Mouse (Mus musculus) midbrain, embryonic 11.5 days (tissue): ENCODE results near the gene Ffar2. TPM values are rescaled to one million over a fixed set of nuclear protein-coding genes. Genes with fewer than 3 reads are reported as not detected.

Experiments
- ATAC-seq: fragments of 200-750 bp; cut with Nextera tagmentation; 2 replicates; pipeline ENCODE4 v1.8.0; 2017; ENCODE audit warnings: moderate TSS enrichment, moderate library complexity; ENCODE audit not compliant: low FRiP score
- DNase-seq: peaks from one replicate; pipeline ENCODE4 v3.0.0; 2015; ENCODE audit warnings: low spot score; ENCODE audit errors: missing footprints
- H3K27ac ChIP-seq: fragments of 300-500 bp; sonication (generic); 2 replicates; pipeline ENCODE4 v1.5.1; 2014; ENCODE audit warnings: low read depth, low read length
- H3K27me3 ChIP-seq: fragments of 300-500 bp; sonication (generic); 2 replicates; pipeline ENCODE4 v1.6.1; 2014; ENCODE audit warnings: mild to moderate bottlenecking, low read length, moderate library complexity, mixed read lengths; ENCODE audit not compliant: control insufficient read depth, insufficient read depth
- H3K36me3 ChIP-seq: fragments of 300-500 bp; sonication (generic); 2 replicates; pipeline ENCODE4 v1.6.1; 2014; ENCODE audit warnings: mild to moderate bottlenecking, low read length, moderate library complexity, mixed read lengths; ENCODE audit not compliant: control insufficient read depth, insufficient read depth
- H3K4me1 ChIP-seq: fragments of 300-500 bp; sonication (generic); 2 replicates; pipeline ENCODE4 v1.6.1; 2014; ENCODE audit warnings: low read length; ENCODE audit not compliant: control insufficient read depth, insufficient read depth
- H3K4me2 ChIP-seq: fragments of 300-500 bp; sonication (generic); 2 replicates; pipeline ENCODE4 v1.6.1; 2014; ENCODE audit warnings: mild to moderate bottlenecking, moderate library complexity
- H3K4me3 ChIP-seq: fragments of 300-500 bp; sonication (generic); 2 replicates; pipeline ENCODE4 v1.5.1; 2014; ENCODE audit warnings: low read depth, low read length
- H3K9ac ChIP-seq: fragments of 300-500 bp; sonication (generic); 2 replicates; pipeline ENCODE4 v1.6.1; 2014; ENCODE audit warnings: low read length
- H3K9me3 ChIP-seq: fragments of 300-500 bp; sonication (generic); 2 replicates; pipeline ENCODE4 v1.6.1; 2016; ENCODE audit warnings: low read length; ENCODE audit not compliant: control insufficient read depth
- WGBS: fragments of 180-500 bp; shearing (Covaris S2); extraction: QIAGEN DNeasy Blood & Tissue Kit; methylation state at CpG from one replicate; pipeline ENCODE4 v1.1.7; 2014; 5-methylcytosine and 5-hydroxymethylcytosine counted together
- polyA plus RNA-seq: library from polyadenylated mRNA; unstranded; fragments of >200 nt; fragmentation: Nextera tagmentation; extraction: Ambion mirVana; gene quantifications from 2 replicates; pipeline ENCODE4 v1.2.1, GENCODE M21; 2014

The Ffar2 gene
- polyA plus RNA-seq: not detected in 2 replicates

DNA sequence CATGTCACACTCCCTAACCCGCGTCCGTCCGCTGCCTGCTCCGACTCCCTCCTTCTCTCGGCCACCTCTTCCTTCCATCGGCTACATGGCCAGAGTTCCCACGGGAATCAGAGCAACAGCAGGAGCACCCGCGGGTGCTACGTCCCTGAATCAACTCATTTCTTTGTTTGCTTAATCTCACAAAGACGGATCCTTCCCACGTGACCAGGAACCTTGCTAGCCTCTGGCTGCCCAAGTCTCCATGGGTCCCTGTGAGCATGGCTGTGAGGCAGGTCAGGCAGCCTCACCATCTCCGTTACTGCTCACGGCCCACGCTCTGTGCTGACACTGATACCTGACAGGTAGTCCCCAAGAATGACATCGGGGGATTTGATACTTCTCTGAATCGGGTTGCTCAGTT is at the start of gene Ffar2:
Ffar2 (minus strand) TSS at position 101 of the 400 bp plus-strand sequence.
- no peak within 1 kb of the TSS for H3K4me3 ChIP-seq
- H3K9ac ChIP-seq: no peak within 1 kb of the TSS
- no peaks in the 10 kb centered on the region for H3K36me3 ChIP-seq
- no peak within 1 kb of the TSS for H3K4me2 ChIP-seq
- H3K9me3 ChIP-seq: no peaks in the 10 kb centered on the region
- no peak within 1 kb of the TSS for H3K27ac ChIP-seq
- H3K27me3 ChIP-seq: no peaks in the 10 kb centered on the region
- ATAC-seq: no peak
- DNase-seq: no peak
- 87% methylated on average over 18 of the region's 18 CpGs for WGBS
- no peaks in the 10 kb centered on the region for H3K4me1 ChIP-seq

DNA sequence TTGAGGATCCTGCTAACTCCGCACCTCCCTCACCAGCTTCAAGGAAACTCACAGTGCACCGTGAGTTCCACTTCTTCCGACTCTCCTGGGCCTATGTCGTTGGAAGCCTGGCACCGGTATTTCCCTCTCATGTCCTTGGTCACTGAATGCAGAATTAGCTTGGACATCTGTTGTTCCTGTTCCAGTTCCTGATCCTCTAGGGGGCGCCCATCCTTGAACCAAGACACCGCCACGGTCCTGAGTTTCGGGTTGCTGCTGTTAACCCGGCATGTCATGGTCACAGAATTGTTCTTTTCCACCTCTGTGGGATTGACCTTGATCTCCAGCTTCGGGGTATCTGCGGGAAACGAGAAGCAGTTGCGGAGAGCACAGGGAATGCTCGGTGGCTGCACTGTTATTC is 49.5 kb upstream of the Ffar2 start:
- no peak overlapping the region for H3K4me2 ChIP-seq
- no peaks in the 10 kb centered on the region for H3K9me3 ChIP-seq
- no peak overlapping the region for H3K9ac ChIP-seq
- no peaks in the 10 kb centered on the region for H3K36me3 ChIP-seq
- 32% methylated on average over 15 of the region's 15 CpGs for WGBS
- DNase-seq: peak; percentile 92
- no peaks in the 10 kb centered on the region for H3K27me3 ChIP-seq
- no peaks in the 10 kb centered on the region for H3K4me1 ChIP-seq
- H3K4me3 ChIP-seq: no peak overlapping the region
- ATAC-seq: no peak
- H3K27ac ChIP-seq: no peak overlapping the region

DNA sequence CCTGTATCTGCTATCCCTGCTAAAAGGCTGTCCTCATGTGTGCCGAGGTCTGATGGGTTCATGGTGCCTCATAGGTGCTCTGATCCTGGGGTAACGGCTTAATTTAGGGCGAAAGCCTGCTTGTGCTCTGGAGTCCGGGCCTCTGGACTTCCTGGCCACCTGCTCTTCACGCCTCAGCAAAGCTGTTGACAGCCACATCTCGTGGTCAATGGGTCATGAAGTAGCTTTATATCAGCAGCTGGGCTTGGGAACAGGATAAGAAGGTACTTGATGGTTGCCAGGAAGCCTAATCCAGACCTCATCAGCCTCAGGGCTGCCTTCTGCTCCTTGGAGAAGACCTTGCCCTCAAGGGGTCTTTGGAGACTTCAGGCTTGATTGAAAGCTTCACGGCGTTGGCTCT is 39.8 kb upstream of the Ffar2 start:
- no peaks in the 10 kb centered on the region for H3K36me3 ChIP-seq
- no peak overlapping the region for H3K4me2 ChIP-seq
- no peak overlapping the region for H3K4me3 ChIP-seq
- ATAC-seq (no peak), DNase-seq (no peak)
- H3K4me1 ChIP-seq: no peaks in the 10 kb centered on the region
- H3K9ac ChIP-seq: no peak overlapping the region
- WGBS: 65% methylated on average over 8 of the region's 8 CpGs
- H3K27me3 ChIP-seq: no peaks in the 10 kb centered on the region
- no peaks in the 10 kb centered on the region for H3K9me3 ChIP-seq
- no peak overlapping the region for H3K27ac ChIP-seq

DNA sequence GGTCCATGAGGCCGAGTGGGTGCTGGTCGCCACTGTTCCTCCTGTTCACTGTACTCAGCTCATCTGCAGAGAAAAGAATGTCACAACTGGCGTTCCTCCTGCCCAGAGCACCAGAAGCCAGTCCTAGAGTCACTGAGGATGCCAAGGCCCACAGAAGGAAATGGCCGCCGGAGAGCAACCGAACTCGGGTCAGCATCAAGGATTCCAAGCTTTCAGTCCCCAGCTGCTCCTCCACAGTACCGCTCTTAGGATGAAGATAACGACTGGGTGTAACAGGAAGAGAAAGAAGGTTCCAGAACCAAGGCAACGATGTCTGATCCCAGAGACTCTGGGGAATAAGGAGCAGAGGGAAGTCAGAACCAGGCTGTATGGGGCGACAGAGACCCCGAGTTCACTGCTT is 37.9 kb upstream of the Ffar2 start, which contains the start of gene Ffar1:
Ffar1 (minus strand) TSS at position 101 of the 400 bp plus-strand sequence.
- Histone ChIP-seq H3K27me3 (no peaks in the 10 kb centered on the region), H3K27ac (no peak within 1 kb of the TSS), H3K4me3 (no peak within 1 kb of the TSS), H3K9me3 (no peaks in the 10 kb centered on the region), H3K36me3 (no peaks in the 10 kb centered on the region), H3K4me1 (no peaks in the 10 kb centered on the region), H3K4me2 (no peak within 1 kb of the TSS), H3K9ac (peak within 1 kb of the TSS; percentile 9; the same call in 1 of the 2 replicates)
- no peak for ATAC-seq
- 88% methylated on average over 12 of the region's 12 CpGs for WGBS
- DNase-seq: no peak

DNA sequence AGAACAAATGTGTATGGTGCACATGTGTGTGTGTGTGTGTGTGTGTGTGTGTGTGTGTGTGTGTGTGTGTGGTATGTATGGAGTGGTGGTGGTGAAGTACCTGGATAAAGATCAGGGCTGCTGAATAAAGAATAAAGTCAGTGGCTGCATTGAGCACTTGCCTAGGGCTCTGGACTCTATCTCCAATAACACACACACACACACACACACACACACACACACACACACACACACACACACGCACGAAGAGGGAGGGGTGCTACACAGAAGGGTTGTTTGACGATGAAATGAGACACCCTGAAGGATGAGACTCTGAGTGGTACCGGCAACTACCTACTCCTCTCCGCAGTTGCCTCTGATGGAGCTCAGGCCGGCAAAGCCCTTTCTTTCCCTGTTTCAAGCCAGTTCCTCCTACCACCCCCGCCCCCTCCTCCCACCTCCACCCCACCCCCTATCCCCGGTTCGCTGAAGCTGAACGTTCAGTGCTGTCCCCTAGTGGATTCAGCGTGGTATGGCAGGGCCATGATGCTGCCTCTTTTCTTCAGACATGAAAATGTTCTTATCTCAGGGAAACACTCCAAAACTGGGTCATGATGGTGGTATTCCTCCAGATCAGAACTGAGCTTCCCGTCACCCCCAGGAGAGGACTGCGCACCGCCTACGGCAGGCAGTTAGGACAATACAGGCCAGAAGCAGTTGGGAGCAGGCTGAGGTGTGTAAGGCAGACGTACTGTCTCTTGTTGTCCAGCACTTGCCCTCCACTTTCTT is 36.2 kb upstream of the Ffar2 start:
- Histone ChIP-seq H3K36me3 (no peaks in the 10 kb centered on the region), H3K4me3 (0 out of 2 replicates have a peak overlapping the region, but pooled peaks have one; percentile 7), H3K9me3 (no peaks in the 10 kb centered on the region), H3K4me2 (peak overlapping the region; percentile 40), H3K9ac (peak overlapping the region; percentile 36; the same call in 1 of the 2 replicates), H3K4me1 (no peaks in the 10 kb centered on the region), H3K27me3 (no peaks in the 10 kb centered on the region), H3K27ac (no peak overlapping the region)
- WGBS: 19% methylated on average over 15 of the region's 16 CpGs
- peak; percentile 95 for DNase-seq
- peak; percentile 77 for ATAC-seq

DNA sequence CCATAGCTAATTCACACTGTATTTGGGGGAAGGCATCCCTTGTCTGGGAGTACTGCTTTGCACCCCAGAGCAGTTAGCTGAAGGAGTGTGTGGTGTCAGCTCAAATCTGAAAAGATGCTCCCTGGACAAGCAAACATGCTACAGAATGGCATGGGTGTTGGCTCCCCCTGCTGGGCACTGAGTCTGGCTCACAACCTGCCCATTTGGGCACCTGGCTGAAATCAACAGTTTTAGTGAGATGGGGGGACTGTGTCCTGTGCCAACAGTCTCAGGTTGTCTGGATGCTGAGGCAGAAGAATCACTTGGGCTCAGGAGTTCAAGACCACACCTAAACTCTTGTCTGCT is 35.7 kb upstream of the Ffar2 start:
- no peaks in the 10 kb centered on the region for H3K9me3 ChIP-seq
- no peaks in the 10 kb centered on the region for H3K36me3 ChIP-seq
- DNase-seq (peak; percentile 91), ATAC-seq (peak; percentile 54)
- H3K9ac ChIP-seq: no peak overlapping the region
- H3K4me3 ChIP-seq: no peak overlapping the region
- no peaks in the 10 kb centered on the region for H3K4me1 ChIP-seq
- H3K27me3 ChIP-seq: no peaks in the 10 kb centered on the region
- H3K4me2 ChIP-seq: no peak overlapping the region
- no peak overlapping the region for H3K27ac ChIP-seq

DNA sequence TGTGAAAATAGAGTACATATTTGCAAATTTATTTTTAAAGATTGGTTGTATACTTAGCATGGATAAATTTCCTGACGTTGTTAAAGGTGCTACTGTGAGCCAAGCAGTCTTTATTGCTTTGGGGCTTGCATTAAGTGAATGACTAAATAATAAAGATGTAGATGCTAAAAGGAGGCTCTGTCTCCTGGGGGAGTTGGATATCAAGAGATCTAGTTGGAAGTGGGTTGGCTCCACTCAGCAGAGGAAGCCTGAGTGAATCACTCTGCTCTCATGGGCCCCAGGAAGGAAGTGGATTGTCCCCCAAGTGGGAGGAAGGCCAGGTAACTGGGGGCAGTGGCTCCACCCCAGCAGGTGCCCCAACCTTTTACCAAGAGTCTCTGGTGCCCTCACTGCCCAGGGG is 34.2 kb upstream of the Ffar2 start:
- H3K9ac ChIP-seq: no peak overlapping the region
- H3K36me3 ChIP-seq: no peaks in the 10 kb centered on the region

DNA sequence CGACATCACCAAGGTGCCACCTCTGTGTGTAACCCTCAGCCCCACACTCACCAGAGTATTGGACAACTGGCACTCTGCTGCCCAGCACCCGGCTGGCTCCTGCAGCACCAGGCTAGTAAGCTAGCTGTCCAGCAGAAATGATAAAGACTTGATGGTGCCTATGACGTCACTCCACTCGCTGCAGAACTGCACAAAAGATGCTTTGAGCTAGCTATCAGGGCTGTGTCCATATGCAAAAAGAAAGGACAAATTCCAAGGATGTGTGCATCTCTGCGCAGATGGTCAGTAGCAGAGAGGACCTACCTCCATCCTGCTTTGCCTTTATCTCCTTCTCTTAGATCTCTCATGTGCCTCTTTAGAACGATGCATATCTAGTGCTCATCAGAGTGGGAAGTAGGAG is 32.5 kb upstream of the Ffar2 start, which contains the start of gene Ffar3:
Ffar3 (minus strand) TSS at position 101 of the 400 bp plus-strand sequence.
- H3K36me3 ChIP-seq: no peaks in the 10 kb centered on the region
- H3K4me3 ChIP-seq: no peak within 1 kb of the TSS
- H3K4me2 ChIP-seq: no peak within 1 kb of the TSS
- H3K9me3 ChIP-seq: no peaks in the 10 kb centered on the region
- DNase-seq: no peak
- no peaks in the 10 kb centered on the region for H3K4me1 ChIP-seq
- no peak within 1 kb of the TSS for H3K9ac ChIP-seq
- 86% methylated on average over 6 of the region's 6 CpGs for WGBS
- ATAC-seq: no peak
- H3K27ac ChIP-seq: no peak within 1 kb of the TSS
- no peaks in the 10 kb centered on the region for H3K27me3 ChIP-seq

More for the DNA sequence above, 34.2 kb upstream of the Ffar2 start:
- 93% methylated on average over 1 of the region's 1 CpGs for whole genome bisulfite sequencing
- no peaks in the 10 kb centered on the region for H3K9me3 ChIP-seq
- no peak overlapping the region for H3K4me3 ChIP-seq
- ATAC-seq: no peak
- no peaks in the 10 kb centered on the region for H3K27me3 ChIP-seq
- no peak overlapping the region for H3K4me2 ChIP-seq
- DNase-seq: no peak
- H3K4me1 ChIP-seq: no peaks in the 10 kb centered on the region
- H3K27ac ChIP-seq: no peak overlapping the region

DNA sequence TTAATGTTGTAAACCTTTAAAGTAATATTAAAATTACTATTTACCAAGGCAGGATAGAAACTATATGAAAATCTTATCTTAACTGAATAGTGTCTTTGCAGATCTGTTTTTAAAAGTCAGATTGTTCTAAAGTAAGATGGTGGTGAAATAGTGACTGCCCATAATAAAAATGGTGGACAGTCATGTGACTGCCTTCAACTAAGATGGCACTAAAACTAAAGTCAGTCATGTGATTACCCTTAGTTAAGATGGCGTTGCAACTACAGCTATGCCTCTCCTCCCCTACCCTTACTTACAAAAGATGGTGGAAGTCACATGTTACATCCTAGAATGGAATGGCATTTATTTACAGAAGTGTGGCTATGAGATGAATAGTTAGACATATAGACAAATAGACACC is 27.8 kb upstream of the Ffar2 start:
- Histone ChIP-seq H3K36me3 (no peaks in the 10 kb centered on the region), H3K4me2 (no peak overlapping the region)

More for the DNA sequence above, 27.8 kb upstream of the Ffar2 start:
- H3K4me1 ChIP-seq: no peaks in the 10 kb centered on the region
- H3K9me3 ChIP-seq: no peaks in the 10 kb centered on the region
- DNase-seq: no peak
- 80% methylated on average over 1 of the region's 1 CpGs for WGBS
- H3K4me3 ChIP-seq: no peak overlapping the region
- no peaks in the 10 kb centered on the region for H3K27me3 ChIP-seq
- H3K9ac ChIP-seq: no peak overlapping the region
- no peak for ATAC-seq
- no peak overlapping the region for H3K27ac ChIP-seq
